Mouse (Mus musculus) monocyte, adult 5-6 weeks (primary cell): ENCODE measurements around the gene Rcan3. TPM values are rescaled to one million over a fixed set of nuclear protein-coding genes. Genes with fewer than 3 reads are reported as not detected.

Experiments used
- ATAC-seq: fragments of 153-309, 156-312 bp; replicated peaks from 2 replicates; pipeline ENCODE4 v1.8.0; 2017; ENCODE audit warnings: mild to moderate bottlenecking; ENCODE audit not compliant: low TSS enrichment, insufficient number of reproducible peaks, severe bottlenecking, poor library complexity, low FRiP score
- total RNA-seq: library from RNA; stranded (forward); fragments of 200-1000, 200-491, 200-594 nt; gene quantifications from 3 replicates; pipeline ENCODE4 v1.2.3, GENCODE M21; 2017

The Rcan3 gene
- total RNA-seq, 1 experiment from 2014 or later = 4.6 TPM

DNA sequence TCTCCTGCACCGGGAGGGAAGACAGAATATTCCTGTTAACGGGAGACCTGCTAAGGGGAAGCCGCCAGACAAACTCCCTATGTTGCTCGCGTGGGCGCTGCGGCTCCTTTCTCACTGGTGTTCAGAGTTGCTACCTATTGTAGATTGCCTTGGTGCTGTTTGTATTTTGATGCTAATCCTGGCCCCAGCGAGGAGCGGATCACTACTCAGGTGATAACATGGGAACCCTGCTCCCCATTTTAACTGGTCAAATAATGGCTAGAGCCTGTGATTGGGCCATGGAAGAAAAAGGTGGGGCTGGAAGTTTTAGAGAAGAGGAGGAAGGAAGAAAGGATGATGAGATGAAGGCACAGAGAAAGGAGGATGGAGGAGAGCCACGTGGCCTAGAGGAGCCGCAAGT is 13.2 kb downstream of the Rcan3 start:
- ATAC-seq = no peak

DNA sequence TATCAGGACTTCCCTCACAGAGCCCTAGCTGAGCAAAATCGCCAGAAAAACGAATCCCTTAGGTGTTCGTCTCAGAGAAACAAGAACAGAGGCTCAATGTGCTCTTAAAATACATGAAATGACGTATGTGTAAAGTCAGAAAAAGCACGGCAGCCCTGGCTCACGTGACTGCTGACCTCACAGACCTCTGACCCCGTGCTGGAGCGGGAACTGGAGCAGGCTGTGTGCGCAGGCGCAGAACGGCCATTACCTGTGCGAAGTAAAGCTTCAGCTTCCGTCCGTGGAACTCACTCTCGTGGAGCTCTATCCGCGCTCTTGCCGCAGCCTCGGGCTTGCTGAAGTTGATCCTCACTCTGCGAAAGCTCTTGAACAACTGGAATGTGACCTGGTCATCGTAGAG is 13.7 kb downstream of the Rcan3 start:
- no peak for ATAC-seq

DNA sequence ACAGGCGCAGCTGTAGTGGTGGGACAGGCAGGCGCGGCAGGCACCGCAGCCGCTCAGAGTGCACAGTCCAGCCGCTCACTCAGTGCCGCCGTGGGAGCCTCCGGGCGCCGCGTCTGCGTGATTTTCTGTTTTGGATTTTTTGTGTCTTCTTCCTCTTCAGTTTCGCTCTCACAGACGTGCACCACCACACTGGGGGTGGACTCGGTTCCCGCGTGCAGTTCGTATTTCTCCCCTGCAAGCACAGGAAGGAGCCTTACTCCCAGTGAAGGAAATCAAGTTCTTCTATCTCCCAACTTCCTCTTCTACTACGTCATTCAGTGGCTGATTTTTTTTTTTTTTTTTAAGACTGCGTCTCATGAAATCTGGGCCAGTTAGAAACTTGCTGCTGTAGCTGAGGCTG is 17.3 kb downstream of the Rcan3 start:
- ATAC-seq = peak; percentile 68

DNA sequence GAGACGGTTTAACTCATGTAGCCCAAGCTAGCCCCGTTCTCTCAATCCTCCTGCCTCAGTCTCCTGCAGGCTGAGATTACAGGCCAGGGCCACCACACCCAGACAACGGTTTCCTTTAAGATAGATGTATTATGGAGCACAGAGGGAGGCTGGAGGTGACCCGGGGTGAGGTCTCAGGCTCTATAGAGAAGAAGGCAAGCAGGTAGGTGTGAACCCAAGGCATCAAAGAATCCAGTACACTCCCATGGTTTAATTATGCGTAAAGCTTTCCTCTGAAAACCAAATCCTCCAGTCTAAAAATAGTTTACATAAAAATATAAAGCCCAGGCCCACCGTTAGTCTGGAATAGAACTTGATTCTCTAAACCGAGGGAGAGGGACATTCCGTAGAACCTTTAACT is 20.2 kb downstream of the Rcan3 start:
- ATAC-seq = no peak

DNA sequence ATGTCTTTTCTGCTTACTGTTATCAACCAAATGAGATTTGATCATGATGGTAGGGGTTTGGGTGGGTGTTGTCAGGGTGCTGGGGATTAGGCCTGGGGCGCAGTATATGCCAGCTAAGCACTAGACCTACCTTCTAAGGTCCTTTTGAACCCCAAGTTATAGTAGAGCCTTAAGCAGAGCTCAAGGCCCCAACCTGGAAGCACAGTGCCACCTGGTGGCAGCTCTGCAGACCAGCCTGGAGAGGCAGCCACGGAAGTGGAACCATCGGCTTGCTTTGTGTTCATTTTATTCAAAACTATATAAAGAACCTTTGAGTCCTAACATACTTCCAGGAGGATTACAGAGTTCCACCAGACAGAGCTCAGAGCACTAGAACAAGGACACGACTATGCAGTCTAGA is 22.0 kb downstream of the Rcan3 start:
- peak; percentile 84; the same call in 1 of the 2 replicates for ATAC-seq

DNA sequence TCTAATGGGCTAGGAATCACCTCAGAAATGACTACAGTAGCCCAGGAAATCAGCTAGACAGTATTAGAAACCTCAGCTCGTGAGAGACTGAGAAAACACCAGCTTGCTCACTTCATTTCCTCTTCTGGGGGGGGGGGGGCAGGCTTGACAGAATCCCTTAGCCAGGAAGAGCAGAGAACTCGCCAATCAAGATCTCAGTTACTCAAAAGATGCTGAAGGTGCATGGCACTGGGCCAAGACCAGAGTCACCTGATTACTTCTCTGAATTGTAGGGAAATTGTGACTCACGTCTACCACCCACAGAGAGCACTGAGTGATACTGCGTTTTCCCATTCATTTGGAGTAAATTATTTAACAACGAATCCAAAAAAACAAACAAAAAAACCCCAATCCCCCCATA is 27.5 kb downstream of the Rcan3 start:
- no peak for ATAC-seq

DNA sequence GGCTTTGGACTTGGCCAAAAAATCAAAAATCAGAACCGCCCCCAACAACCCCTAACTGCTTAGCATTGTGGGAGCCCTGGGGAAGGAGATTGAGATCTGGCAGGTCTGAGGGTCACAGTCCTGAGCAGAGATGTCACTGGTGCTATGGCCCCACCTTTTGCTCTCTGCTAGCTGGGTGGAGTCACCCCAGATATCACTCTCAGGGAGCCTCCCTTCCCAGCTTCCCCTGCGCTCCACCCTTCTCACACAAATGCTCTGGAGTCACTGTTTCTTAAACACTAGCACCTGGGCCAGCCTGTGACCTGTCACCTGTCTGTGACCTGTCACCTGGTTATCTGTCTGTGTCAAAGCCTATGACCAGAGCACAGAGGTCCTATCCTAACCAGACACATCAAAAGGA is 28.7 kb downstream of the Rcan3 start:
- no peak for ATAC-seq

DNA sequence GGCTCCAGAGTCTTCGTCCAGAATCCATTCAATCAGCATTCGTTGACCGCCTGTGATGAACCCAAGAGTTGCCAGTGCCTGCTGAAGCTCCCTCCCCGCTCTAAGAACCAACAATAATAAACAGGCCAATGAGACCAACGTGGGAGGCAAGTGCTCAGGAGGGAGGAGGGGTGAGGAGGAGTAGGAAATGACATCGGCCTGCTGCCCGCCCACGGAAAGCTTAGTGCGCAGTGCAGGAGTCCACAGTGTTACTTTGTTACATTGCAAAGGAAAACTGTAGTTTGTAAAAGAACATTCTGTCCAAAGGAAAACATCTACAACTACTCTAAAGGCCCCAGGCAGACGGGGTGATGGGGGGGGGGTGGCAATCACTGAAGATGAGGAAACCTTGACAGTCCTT is 29.6 kb downstream of the Rcan3 start:
- no peak for ATAC-seq

DNA sequence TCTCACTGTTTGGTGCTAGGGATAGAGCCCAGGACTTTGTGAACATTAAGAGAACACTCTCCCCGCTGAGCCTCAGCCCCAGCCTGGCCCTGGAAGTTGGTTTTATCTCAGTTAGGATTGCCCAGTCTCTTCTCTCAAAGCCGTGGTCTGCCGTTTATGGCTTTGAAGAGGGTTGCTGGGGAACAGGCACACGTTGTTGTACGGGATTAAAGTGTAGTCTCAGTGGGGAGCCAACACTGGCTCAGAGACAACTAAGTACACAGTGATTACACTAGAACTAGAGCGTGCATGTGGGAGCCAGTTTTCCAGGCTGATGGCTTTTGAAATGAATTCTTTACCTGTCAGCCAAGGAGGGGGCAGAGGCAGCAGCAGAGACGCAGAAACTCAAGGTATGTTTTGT is 31.8 kb downstream of the Rcan3 start:
- ATAC-seq = no peak

DNA sequence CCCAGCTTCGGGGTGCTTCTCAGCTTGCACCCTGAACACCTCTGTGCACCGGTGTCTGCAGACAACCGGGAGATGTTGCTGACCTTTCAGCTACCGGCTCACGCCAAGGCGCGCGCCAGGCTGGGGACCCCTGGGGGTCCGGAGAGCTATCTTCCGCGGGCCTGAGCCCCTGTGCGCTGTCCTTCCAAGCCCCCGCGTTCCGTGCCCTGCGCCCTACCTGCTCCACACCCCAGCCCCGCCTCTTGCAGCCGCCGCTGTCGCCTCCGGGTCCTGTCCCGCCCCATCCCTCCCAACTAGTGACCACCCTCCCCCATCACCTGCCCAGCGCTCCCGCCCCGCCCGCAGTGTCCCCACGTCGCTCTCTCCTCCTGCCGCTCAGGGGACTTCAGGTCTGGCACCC is 35.7 kb downstream of the Rcan3 start, which contains the start of gene Ncmap:
Ncmap (minus strand) TSS at position 237 of the 400 bp plus-strand sequence.
- no peak for ATAC-seq

DNA sequence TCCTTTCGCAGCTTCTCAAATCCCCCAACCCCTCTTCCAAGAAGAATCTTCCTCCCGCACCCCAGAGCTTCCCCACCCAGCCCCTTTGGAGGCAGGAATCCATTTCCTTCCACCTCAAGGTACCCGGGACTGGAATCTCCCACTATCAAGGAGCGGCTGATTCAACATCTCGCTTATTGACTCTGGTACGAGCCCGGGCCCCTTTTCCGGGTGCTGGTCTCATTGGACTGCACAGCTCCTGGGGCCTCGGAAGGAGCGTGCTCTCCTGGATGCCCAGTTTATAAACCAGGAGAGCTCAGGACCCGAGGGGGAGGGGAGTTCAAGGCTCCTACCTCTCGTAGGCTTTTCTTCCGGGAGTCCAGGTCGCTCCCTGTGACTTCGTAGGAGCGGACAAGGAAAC is 36.1 kb downstream of the Rcan3 start:
- ATAC-seq = no peak

DNA sequence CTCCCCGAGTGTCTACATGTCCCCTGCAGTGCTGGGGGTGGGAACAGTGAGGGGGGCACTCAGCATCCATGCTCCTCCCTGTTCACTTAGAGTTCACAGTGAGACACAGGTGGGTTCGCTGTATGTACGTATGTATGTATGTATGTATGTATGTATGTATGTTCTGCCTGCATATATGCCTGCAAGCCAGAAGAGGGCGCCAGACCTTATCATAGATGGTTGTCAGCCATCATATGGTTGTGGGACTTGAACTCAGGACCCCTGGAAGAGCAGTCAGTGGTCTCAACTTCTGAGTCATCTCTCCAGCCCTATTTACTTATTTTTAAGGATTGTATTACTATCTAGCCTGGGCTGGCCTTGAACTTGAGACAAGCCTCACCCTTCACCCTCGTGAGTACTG is 37.4 kb downstream of the Rcan3 start:
- no peak for ATAC-seq

DNA sequence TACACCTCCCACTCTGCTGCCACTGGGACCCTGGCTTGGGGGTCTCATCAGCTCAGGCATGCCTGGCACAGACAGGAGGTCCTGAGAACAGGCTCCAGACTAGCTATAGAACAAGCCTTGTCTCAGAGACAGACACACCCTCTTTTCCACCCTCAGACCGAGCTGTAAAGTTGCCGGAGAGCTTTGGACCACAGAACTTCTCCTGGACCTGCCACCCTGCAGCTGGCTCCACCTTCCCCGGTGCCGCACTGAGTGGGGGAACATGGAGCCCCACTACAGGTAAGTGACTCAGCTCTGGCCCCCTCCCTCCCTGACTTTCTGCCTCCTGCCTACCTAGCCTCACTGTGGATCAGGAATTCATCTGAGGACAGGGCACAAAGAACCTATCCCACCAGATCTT is 38.3 kb downstream of the Rcan3 start:
- no peak for ATAC-seq

DNA sequence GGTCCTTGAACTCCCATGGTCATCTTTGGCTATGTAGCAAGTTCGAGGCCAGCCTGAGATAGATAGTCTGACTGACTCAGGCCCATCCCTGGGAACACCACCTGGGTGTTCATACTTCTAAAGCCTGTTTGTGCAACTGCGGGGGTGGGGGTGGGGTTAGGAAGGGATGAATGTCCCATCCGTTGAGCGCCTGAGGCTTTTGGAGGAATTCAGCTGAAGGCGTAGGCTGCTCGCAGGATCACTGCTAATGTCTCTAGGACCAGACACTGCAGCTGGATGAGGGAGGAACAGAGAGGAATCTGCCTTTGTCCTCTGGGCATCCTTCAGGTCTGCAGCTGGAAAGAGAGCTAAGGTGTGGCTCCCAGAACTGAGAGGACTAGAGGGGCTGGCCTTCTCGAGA is 39.0 kb downstream of the Rcan3 start:
- ATAC-seq = no peak

DNA sequence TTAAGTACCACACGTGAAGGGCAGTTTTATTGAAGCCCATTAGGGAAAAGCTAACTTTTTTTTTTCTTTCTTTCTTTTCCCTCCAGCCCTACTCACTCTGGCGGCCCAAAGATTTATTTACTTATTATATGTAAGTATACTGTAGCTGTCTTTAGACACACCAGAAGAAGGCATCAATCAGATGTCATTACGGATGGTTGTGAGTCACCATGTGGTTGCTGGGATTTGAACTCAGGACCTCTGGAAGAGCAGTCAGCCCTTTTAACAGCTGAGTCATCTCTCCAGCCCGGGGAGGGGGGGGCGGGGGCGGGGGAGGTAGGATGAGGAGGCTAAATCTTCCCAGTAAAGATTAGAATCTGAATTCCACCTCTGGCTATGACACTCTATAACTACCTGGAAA is 40.3 kb downstream of the Rcan3 start:
- ATAC-seq = no peak

DNA sequence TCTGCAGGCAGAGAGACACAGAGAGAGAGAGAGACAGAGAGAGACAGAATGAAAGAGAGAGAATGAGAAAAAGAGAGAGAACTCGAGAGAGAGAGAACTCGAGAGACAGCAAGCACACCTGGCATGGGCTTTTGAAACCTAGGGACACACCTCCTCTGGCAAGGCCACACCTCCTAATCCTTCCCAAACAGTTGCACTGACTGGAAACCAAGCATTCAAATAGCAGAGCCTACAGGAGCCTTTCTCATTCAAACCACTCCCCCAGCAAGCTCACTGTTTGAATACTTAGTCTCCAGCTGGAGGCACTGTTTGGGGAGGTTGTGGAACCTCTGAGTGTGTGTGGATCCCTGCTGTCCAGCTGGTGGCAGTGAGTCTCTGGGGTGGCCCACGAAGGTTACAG is 40.9 kb downstream of the Rcan3 start:
- no peak for ATAC-seq

DNA sequence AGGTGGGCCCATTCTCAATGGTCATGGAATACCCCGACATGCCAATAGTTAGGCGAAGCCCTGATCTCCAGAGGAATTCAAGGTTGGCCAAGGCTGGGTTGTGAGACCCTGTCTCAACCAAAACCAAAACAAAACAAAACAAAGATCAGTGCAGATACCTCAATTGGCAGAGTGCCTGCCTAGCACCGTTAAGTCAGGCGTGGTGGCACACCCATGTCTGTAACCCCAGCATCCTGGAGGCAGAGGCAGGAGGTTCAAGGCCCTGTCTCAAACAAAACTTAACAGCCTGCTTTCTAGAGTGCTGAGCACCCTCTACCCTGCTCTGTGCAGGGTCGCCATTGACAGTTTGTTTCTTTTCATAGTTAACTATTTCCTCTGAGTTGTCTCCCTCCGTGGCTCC is 42.6 kb downstream of the Rcan3 start:
- ATAC-seq = no peak

DNA sequence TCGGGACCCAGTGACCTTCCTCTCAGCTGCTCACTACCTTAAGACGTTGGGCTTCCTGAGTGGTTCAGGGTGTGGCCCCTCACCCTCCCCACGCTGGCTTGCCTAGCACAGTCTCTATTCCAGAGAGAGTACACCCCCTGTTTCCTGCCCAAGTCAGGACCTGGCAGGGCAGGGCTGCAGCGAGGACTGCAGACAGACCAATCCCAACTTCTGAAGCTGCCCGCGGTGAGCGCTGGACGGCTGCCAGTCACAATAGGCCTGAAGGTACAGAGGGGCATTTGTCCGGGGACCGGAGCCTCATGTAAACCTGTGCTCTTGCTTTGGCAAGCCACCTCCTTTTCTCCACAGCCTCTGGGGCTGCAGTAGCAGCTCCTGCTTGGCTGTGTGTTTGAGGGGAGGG is 48.0 kb downstream of the Rcan3 start:
- ATAC-seq = no peak

DNA sequence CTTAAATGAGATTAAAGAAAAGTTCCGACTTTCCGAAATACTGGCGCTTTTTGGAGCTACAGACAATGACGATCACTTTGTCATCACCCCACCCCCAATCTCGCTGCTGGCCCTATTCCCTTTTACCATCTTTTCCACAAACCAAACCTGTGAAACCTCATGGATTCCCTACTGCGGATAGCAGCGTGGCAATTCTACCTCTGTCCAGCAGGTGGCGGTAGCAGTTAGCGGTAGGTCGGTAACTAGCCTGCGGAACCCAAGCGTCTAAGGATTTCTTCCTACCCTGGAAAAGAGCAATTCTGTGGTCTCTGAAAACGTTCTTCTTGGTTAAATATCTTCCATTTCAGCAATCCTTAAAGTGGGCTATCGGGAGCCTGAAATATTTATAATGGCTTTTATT is 51.3 kb downstream of the Rcan3 start:
- ATAC-seq = peak; percentile 78

DNA sequence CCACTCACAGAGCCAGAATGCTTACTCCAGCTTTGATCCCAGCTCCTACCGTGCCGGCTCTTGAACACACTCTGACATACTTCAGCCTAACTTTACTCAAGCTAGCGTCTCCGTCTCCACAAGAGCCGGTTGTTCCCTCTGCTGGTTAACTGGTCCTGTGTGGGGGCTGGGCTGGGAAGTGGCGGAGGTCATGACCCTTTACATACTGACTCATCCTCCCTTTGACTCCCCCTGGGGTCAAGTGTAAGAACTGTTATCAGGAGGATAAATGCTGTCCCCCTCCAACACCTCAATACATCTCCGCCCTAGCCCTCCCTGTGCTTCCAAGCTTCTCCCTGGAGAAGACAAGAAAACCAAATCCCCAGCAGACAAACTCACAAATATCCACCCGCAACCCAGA is 52.3 kb downstream of the Rcan3 start:
- no peak for ATAC-seq

DNA sequence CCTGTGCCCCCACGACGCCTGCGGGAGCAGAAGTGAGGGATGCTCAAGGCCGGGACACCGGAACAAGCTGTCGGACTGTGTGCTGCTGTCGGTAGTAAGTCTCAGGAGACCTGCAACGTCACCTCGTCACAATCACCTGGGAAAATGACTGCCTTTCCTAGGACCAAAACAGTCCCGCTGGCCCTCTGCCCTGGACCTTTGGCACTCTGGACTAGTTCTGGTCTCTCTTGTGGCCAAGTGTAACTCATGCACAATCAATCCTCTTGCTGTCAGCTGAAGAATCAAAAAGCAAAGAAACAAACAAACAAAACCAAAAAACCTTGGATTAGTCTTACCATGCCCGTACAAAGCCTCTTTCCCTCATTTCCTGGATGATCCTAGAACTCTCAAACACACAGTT is 56.4 kb downstream of the Rcan3 start:
- no peak for ATAC-seq

DNA sequence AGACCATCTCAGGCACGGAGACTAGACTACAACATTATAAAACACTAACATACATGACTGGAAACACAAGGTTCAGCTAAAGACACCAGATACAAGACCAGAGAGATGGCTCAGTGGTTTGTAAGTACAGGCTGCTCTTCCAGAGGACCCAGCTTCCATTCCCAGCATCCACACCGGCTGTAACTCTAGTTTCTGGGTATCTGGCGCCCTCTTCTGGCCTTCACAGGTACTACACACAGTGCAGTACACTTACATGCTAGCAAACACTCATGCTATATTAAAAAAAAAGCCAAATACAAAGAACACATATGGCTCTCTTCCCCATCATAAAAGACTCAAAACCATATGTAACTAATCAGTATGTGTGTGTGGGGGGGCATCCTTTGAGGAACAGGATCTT is 58.2 kb downstream of the Rcan3 start:
- no peak for ATAC-seq
